Mouse (Mus musculus): ENCODE data around the gene Selenof. TPM values are rescaled to one million over a fixed set of nuclear protein-coding genes. Genes with fewer than 3 reads are reported as not detected.
"Not testable (repeated sequence)": the region's sequence is repeated elsewhere in the genome, so short reads cannot be mapped to it uniquely, and the experiment has no call there.

Gene Selenof
- total RNA-seq, 1 experiment from 2014 or later = 324 TPM

- no peak for DNase-seq
Observed at GRCm38 (mm10) chr3:144602819-144603218, 32.7 kb downstream of the Selenof start.

GRCm38 (mm10) chr3:144603558-144603957, 33.5 kb downstream of the Selenof start:
- no peak for DNase-seq

GRCm38 (mm10) chr3:144604205-144604604, 34.1 kb downstream of the Selenof start:
- DNase-seq = no peak

GRCm38 (mm10) chr3:144605811-144606210, 35.7 kb downstream of the Selenof start:
- not testable (repeated sequence) for DNase-seq

- DNase-seq = no peak
Observed at GRCm38 (mm10) chr3:144606449-144606848, 36.3 kb downstream of the Selenof start.

GRCm38 (mm10) chr3:144608090-144608489, 38.0 kb downstream of the Selenof start:
- DNase-seq = no peak

- DNase-seq = no peak
Observed at GRCm38 (mm10) chr3:144610759-144611158, 40.7 kb downstream of the Selenof start.

GRCm38 (mm10) chr3:144611626-144612271, 41.6 kb downstream of the Selenof start:
- no peak for DNase-seq

- DNase-seq = no peak
Observed at GRCm38 (mm10) chr3:144612382-144612781, 42.3 kb downstream of the Selenof start.

GRCm38 (mm10) chr3:144614277-144614676, 44.2 kb downstream of the Selenof start:
- no peak for DNase-seq

- no peak for DNase-seq
Observed at GRCm38 (mm10) chr3:144614698-144615097, 44.6 kb downstream of the Selenof start.

GRCm38 (mm10) chr3:144615459-144615858, 45.4 kb downstream of the Selenof start:
- DNase-seq = peak; percentile 11

GRCm38 (mm10) chr3:144616654-144617425, 46.7 kb downstream of the Selenof start:
- peak; percentile 78 for DNase-seq

- DNase-seq = no peak
Observed at GRCm38 (mm10) chr3:144617633-144618180, 47.6 kb downstream of the Selenof start.

- no peak for DNase-seq
Observed at GRCm38 (mm10) chr3:144622930-144623612, 53.0 kb downstream of the Selenof start.

GRCm38 (mm10) chr3:144625691-144626090, 55.6 kb downstream of the Selenof start:
- no peak for DNase-seq

- peak; percentile 29 for DNase-seq
Observed at GRCm38 (mm10) chr3:144628005-144628914, 58.2 kb downstream of the Selenof start.

GRCm38 (mm10) chr3:144628915-144629230, 58.8 kb downstream of the Selenof start:
- DNase-seq = no peak

GRCm38 (mm10) chr3:144635236-144635635, 65.1 kb downstream of the Selenof start:
- no peak for DNase-seq

- DNase-seq = no peak
Observed at GRCm38 (mm10) chr3:144638110-144638509, 68.0 kb downstream of the Selenof start.

GRCm38 (mm10) chr3:144639387-144639786, 69.3 kb downstream of the Selenof start:
- no peak for DNase-seq

- no peak for DNase-seq
Observed at GRCm38 (mm10) chr3:144640033-144640432, 69.9 kb downstream of the Selenof start.
